Mouse (Mus musculus): ENCODE measurements around the gene Osr1. TPM values are rescaled to one million over a fixed set of nuclear protein-coding genes. Genes with fewer than 3 reads are reported as not detected.

Gene Osr1
- polyA plus RNA-seq (2012; fragmentation: generic; extraction: Trizol) = 100 to 1,000 TPM in 1 of 2 experiments, 10 to 100 TPM in 1; 20.9 to 262 TPM

DNA sequence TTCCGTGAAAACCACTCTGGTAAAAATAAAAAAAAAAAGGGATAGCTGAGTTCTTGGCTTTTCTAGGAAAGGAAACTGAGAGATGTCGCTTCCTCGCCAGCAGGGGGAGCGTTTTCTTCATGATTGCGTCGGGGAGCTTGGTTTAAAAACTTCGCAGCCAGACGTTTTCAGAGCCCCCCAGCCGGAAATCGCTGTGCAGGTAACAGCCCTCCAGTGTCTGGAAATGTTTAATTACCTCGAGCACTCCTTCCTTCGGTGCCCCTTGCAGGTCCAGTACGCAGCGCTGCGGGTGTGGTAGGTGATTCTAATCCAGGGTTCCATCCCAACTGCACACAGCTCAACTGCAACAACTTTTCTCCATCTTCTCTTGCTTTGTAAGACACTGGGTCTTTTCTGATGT, at the start of gene Osr1:
Gene Osr1 (plus strand): TSS at position 146 of the 400 bp plus-strand sequence.

